Mouse (Mus musculus) left cerebral cortex, postnatal 25 days (tissue): ENCODE measurements around the gene Mapk8ip1. TPM values are rescaled to one million over a fixed set of nuclear protein-coding genes. Genes with fewer than 3 reads are reported as not detected.

Source experiments
- DNase-seq, 2 experiments: peaks; one replicate each; pipeline ENCODE4 v3.0.0; 2022; ENCODE audit warnings: low spot score in 2 of 2, mixed read lengths in 1 of 2
- intact Hi-C: fragments of 180-260 bp; cut with DNase I; formaldehyde crosslinking; loops from one replicate; pipeline ENCODE4 v1.15.1; 2025
- microRNA-seq, 2 experiments: library from miRNA; unstranded; fragments of <30 nt; microRNA quantifications; one replicate each; pipeline ENCODE4 v1.2.0; 2022
- total RNA-seq, 2 experiments: library from RNA; stranded (reverse); gene quantifications; 2 replicates each; pipeline ENCODE4 v1.2.3; 2021

Gene Mapk8ip1
- total RNA-seq, 2 experiments from 2014 or later = 374 to 376 TPM

- no peak for DNase-seq
- intact Hi-C loops = no loop called here
Measured at GRCm38 (mm10) chr2:92359301-92359700, 41.8 kb downstream of the Mapk8ip1 start.

GRCm38 (mm10) chr2:92354224-92354623 lies 46.8 kb downstream of the Mapk8ip1 start:
- intact Hi-C loops = no loop called here
- DNase-seq = no peak

- DNase-seq = no peak
- intact Hi-C loops = no loop called here
Measured at GRCm38 (mm10) chr2:92353402-92353801, 47.7 kb downstream of the Mapk8ip1 start.

DNA sequence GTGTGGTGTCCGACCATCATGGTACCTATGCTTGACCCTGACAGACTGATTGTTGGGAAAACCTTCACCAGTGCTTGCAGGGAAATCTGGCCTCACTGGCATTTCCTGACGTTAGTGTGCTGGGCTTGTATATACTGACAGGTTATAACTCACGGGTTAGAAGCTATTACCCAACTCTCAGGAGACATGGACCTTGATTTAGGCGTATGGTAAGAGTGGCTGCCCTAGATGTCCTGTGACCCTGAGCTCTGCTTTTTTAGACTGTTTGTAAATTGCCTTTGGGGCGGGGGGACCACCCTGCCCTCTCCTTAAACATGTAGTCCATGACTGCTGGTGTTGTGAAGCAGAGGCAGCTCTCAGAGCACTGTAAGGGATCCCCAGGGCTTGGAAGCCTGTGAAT lies 50.4 kb downstream of the Mapk8ip1 start:
- DNase-seq = no peak
- intact Hi-C loops = no loop called here

- intact Hi-C loops = no loop called here
- no peak for DNase-seq
Measured at GRCm38 (mm10) chr2:92349589-92350425, 51.3 kb downstream of the Mapk8ip1 start.

DNA sequence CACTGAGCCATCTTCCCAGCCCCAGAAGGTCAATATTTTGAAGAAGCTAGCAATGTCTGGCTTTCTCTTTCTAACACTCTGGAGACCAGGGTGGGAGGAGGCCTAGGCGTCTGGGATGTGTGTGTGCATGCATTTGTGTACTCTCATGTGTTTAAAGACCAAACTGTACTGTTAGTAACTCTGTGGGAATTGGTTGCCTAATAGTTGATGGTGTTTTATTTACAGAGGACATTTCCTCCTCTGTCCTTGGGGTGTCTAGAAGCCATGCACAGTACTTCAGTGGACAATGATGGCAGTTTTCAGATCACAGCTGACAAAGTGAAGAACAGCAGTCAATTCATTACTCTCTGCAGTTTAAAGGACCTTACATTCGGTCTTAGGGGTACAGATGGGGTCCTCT lies 53.9 kb downstream of the Mapk8ip1 start:
- no peak for DNase-seq
- intact Hi-C loops = no loop called here

GRCm38 (mm10) chr2:92342418-92342817 lies 58.6 kb downstream of the Mapk8ip1 start:
- intact Hi-C loops = no loop called here
- no peak for DNase-seq

Small RNAs within 50 kb of the gene (microRNA-seq; reads per million reads assigned to microRNA genes)
- 4.2 to 10.1 reads per million in 2 experiments for gene Mir7000

Other genes starting within 250 kb of the Mapk8ip1 start
- gene Pex16, start 26.6 kb downstream of the Mapk8ip1 start, total RNA-seq = 10 to 100 TPM; 31.1 to 35.5 TPM
- gene Large2, start 26.4 kb downstream of the Mapk8ip1 start, total RNA-seq = under 1 TPM; 0.62 to 0.80 TPM
- 1 to 10 TPM; 3.4 to 4.4 TPM for gene 1700029I15Rik, start 18.7 kb downstream of the Mapk8ip1 start, total RNA-seq
- gene Cry2, start 32.8 kb upstream of the Mapk8ip1 start, total RNA-seq = 100 to 1,000 TPM; 110 to 113 TPM
- gene Slc35c1, start 59.3 kb upstream of the Mapk8ip1 start, total RNA-seq = 10 to 100 TPM; 18.2 to 18.4 TPM
- 100 to 1,000 TPM; 240 to 269 TPM for gene Chst1, start 198.4 kb upstream of the Mapk8ip1 start, total RNA-seq